Mouse (Mus musculus): ENCODE measurements at regions not wholly inside any gene's neighbourhood (a gene's known extent, or its start where the extent isn't known, plus 50 kb on each side); places are given as distances from the start of the nearest gene placed in this dataset.

- intact Hi-C loops (cut with DNase I), result loop anchor here (5.0 kb wide), 4 partner anchors 43 to 882 kb away; partner anchors contain the start of gene Hivep1
- TF ChIP-seq POLR2A (IDR thresholded peaks at IDR 0.05; ENCODE audit: insufficient read depth, low read depth, low read length), result no peak
- TF ChIP-seq CTCF (IDR thresholded peaks at IDR 0.05), result no peak
- 73% methylated on average over 2 of the region's 2 CpGs for WGBS
- H3K36me3 ChIP-seq (ENCODE audit: control insufficient read depth, insufficient read depth, low read length), result peaks cover 2% of the 10 kb centered on the region
- no peaks in the 10 kb centered on the region for H3K79me2 ChIP-seq (replicated peaks; ENCODE audit: control insufficient read depth, insufficient read depth, low read length)
- H3K4me1 ChIP-seq (ENCODE audit: control insufficient read depth, insufficient read depth, low read length), result peaks cover 4% of the 10 kb centered on the region
- no peak overlapping the region for H3K9ac ChIP-seq (ENCODE audit: low read depth, low read length)
- no peak overlapping the region for H3K4me3 ChIP-seq
- DNase-seq, result peak in 1 of 2 experiments; percentile 23
- H3K27ac ChIP-seq, result peak overlapping the region; percentile 67
- H3K27me3 ChIP-seq (ENCODE audit: control insufficient read depth, insufficient read depth, low read length), result no peaks in the 10 kb centered on the region
Measured at GRCm38 (mm10) chr13:41704806-41705205, 99.1 kb downstream of the Tmem170b start.

GRCm38 (mm10) chr13:41705636-41706035 lies 99.9 kb downstream of the Tmem170b start:
- no peak for DNase-seq
- no peak overlapping the region for H3K9ac ChIP-seq (ENCODE audit: low read depth, low read length)

GRCm38 (mm10) chr13:41707811-41708210 lies 102.1 kb downstream of the Tmem170b start:
- Histone ChIP-seq H3K4me1 (ENCODE audit: control insufficient read depth, insufficient read depth, low read length) (peaks cover 4% of the 10 kb centered on the region), H3K79me2 (replicated peaks; ENCODE audit: control insufficient read depth, insufficient read depth, low read length) (no peaks in the 10 kb centered on the region), H3K27me3 (ENCODE audit: control insufficient read depth, insufficient read depth, low read length) (no peaks in the 10 kb centered on the region), H3K36me3 (ENCODE audit: control insufficient read depth, insufficient read depth, low read length) (peaks cover 2% of the 10 kb centered on the region), H3K27ac (no peak overlapping the region), H3K4me3 (no peak overlapping the region), H3K9ac (ENCODE audit: low read depth, low read length) (no peak overlapping the region)
- DNase-seq, result no peak
- intact Hi-C loops (cut with DNase I), result loop anchor here (2.0 to 5.0 kb wide), 3 partner anchors 65 to 589 kb away; partner anchors contain the start of gene Hivep1
- no peak for TF ChIP-seq CTCF (IDR thresholded peaks at IDR 0.05)
- WGBS, result 58% methylated on average over 7 of the region's 7 CpGs

More at GRCm38 (mm10) chr13:41705636-41706035, 99.9 kb downstream of the Tmem170b start:
- H3K79me2 ChIP-seq (replicated peaks; ENCODE audit: control insufficient read depth, insufficient read depth, low read length), result no peaks in the 10 kb centered on the region
- H3K4me3 ChIP-seq, result no peak overlapping the region
- WGBS, result 34% methylated on average over 4 of the region's 4 CpGs
- peak overlapping the region; percentile 60 for H3K27ac ChIP-seq
- peaks cover 4% of the 10 kb centered on the region for H3K4me1 ChIP-seq (ENCODE audit: control insufficient read depth, insufficient read depth, low read length)
- intact Hi-C loops (cut with DNase I), result loop anchor here (5.0 kb wide), 2 partner anchors 347 to 592 kb away; partner anchors contain the start of gene Hivep1
- TF ChIP-seq EP300 (IDR thresholded peaks at IDR 0.05; ENCODE audit: insufficient read depth, low read depth, low read length) (no peak), CTCF (IDR thresholded peaks at IDR 0.05) (no peak), POLR2A (IDR thresholded peaks at IDR 0.05; ENCODE audit: insufficient read depth, low read depth, low read length) (no peak)
- peaks cover 2% of the 10 kb centered on the region for H3K36me3 ChIP-seq (ENCODE audit: control insufficient read depth, insufficient read depth, low read length)
- H3K27me3 ChIP-seq (ENCODE audit: control insufficient read depth, insufficient read depth, low read length), result no peaks in the 10 kb centered on the region

GRCm38 (mm10) chr13:41709071-41709470 lies 103.4 kb downstream of the Tmem170b start:
- peaks cover 2% of the 10 kb centered on the region for H3K36me3 ChIP-seq (ENCODE audit: control insufficient read depth, insufficient read depth, low read length)
- no peak overlapping the region for H3K27ac ChIP-seq
- intact Hi-C loops (cut with DNase I), result loop anchor here (1.0 to 5.0 kb wide), 4 partner anchors 66 to 588 kb away; partner anchors contain the start of gene Hivep1
- H3K4me3 ChIP-seq, result no peak overlapping the region
- 68% methylated on average over 7 of the region's 7 CpGs for WGBS
- no peak for TF ChIP-seq EP300 (IDR thresholded peaks at IDR 0.05; ENCODE audit: insufficient read depth, low read depth, low read length)
- TF ChIP-seq POLR2A (IDR thresholded peaks at IDR 0.05; ENCODE audit: insufficient read depth, low read depth, low read length), result no peak
- no peak for TF ChIP-seq CTCF (IDR thresholded peaks at IDR 0.05)
- H3K79me2 ChIP-seq (replicated peaks; ENCODE audit: control insufficient read depth, insufficient read depth, low read length), result no peaks in the 10 kb centered on the region
- H3K4me1 ChIP-seq (ENCODE audit: control insufficient read depth, insufficient read depth, low read length), result peaks cover 4% of the 10 kb centered on the region
- H3K9ac ChIP-seq (ENCODE audit: low read depth, low read length), result no peak overlapping the region
- no peak for DNase-seq
- no peaks in the 10 kb centered on the region for H3K27me3 ChIP-seq (ENCODE audit: control insufficient read depth, insufficient read depth, low read length)

- intact Hi-C loops (cut with DNase I), result loop anchor here (1.0 to 5.0 kb wide), 4 partner anchors 67 to 588 kb away; partner anchors contain the start of gene Hivep1
- TF ChIP-seq CTCF (IDR thresholded peaks at IDR 0.05) (peak; percentile 86), POLR2A (IDR thresholded peaks at IDR 0.05; ENCODE audit: insufficient read depth, low read depth, low read length) (no peak), EP300 (IDR thresholded peaks at IDR 0.05; ENCODE audit: insufficient read depth, low read depth, low read length) (peak; percentile 83)
- Histone ChIP-seq H3K36me3 (ENCODE audit: control insufficient read depth, insufficient read depth, low read length) (no peaks in the 10 kb centered on the region), H3K4me1 (ENCODE audit: control insufficient read depth, insufficient read depth, low read length) (peaks cover 4% of the 10 kb centered on the region), H3K79me2 (replicated peaks; ENCODE audit: control insufficient read depth, insufficient read depth, low read length) (no peaks in the 10 kb centered on the region), H3K27me3 (ENCODE audit: control insufficient read depth, insufficient read depth, low read length) (no peaks in the 10 kb centered on the region), H3K4me3 (no peak overlapping the region), H3K9ac (ENCODE audit: low read depth, low read length) (no peak overlapping the region), H3K27ac (no peak overlapping the region)
- 39% methylated on average over 24 of the region's 24 CpGs for WGBS
- peak; percentile 83 to 88 for DNase-seq
Measured at GRCm38 (mm10) chr13:41709475-41710227, 103.9 kb downstream of the Tmem170b start.

GRCm38 (mm10) chr13:41712616-41713015 lies 106.9 kb downstream of the Tmem170b start:
- Histone ChIP-seq H3K79me2 (replicated peaks; ENCODE audit: control insufficient read depth, insufficient read depth, low read length) (no peaks in the 10 kb centered on the region), H3K4me1 (ENCODE audit: control insufficient read depth, insufficient read depth, low read length) (no peaks in the 10 kb centered on the region), H3K36me3 (ENCODE audit: control insufficient read depth, insufficient read depth, low read length) (no peaks in the 10 kb centered on the region), H3K27me3 (ENCODE audit: control insufficient read depth, insufficient read depth, low read length) (no peaks in the 10 kb centered on the region), H3K27ac (no peak overlapping the region), H3K9ac (ENCODE audit: low read depth, low read length) (no peak overlapping the region), H3K4me3 (no peak overlapping the region)
- DNase-seq, result no peak
- intact Hi-C loops (cut with DNase I), result no loop called here
- TF ChIP-seq POLR2A (IDR thresholded peaks at IDR 0.05; ENCODE audit: insufficient read depth, low read depth, low read length), result no peak
- no peak for TF ChIP-seq EP300 (IDR thresholded peaks at IDR 0.05; ENCODE audit: insufficient read depth, low read depth, low read length)
- TF ChIP-seq CTCF (IDR thresholded peaks at IDR 0.05), result no peak
- WGBS, result 74% methylated on average over 8 of the region's 8 CpGs

All from heart, adult 2 months (tissue).